11 mouse cellular contexts compared by ENCODE assay signal in genomic region chr8:4141721-4142120, GRCm38 (mm10). TPM values are rescaled to one million over a fixed set of nuclear protein-coding genes. Genes with fewer than 3 reads are reported as not detected.
A peak's percentile ranks its signal among the peaks of the same experiment; 100 is the strongest.
DNase-seq lines count a peak whose midpoint lies in the region; ATAC-seq and TF ChIP-seq lines count a peak whose summit lies in the region.
"Had no signal": no experiment of that assay in that cellular context is flagged by ENCODE, and none has a peak within 500 bp of the region (broad histone marks: within the 10 kb centered on the region; RNA-seq: fewer than 3 reads in every experiment).

No protein-coding gene starts in this region.

- H3K79me2 ChIP-seq in heart, adult 2 months (replicated peaks; ENCODE audit: control insufficient read depth, insufficient read depth, low read length) = no peaks in the 10 kb centered on the region

- no peak for ATAC-seq in Patski

- CTCF ChIA-PET in Patski (lab: Charles Lee) = interaction anchor here (1.0 to 1.6 kb wide), 3 partner anchors 9 to 112 kb away, joined by 3 read pairs; no protein-coding TSS in a partner anchor

- H3K36me3 ChIP-seq in heart, adult 2 months (ENCODE audit: control insufficient read depth, insufficient read depth, low read length) = no peaks in the 10 kb centered on the region
- H3K36me3 ChIP-seq: limb, embryonic 13.5 days had no signal

- DNase-seq in heart, adult 2 months = no peak
- no peak for DNase-seq in heart, postnatal 25 days (ENCODE audit: low spot score)
- DNase-seq in lung, postnatal 36 days = peak; percentile 36
- no peak for DNase-seq in lung, postnatal 25 days (ENCODE audit: low spot score)
- DNase-seq in Patski (ENCODE audit: low read depth, low spot score) = no peak
- peak; percentile 50 for DNase-seq in retina, embryonic 14.5 days (ENCODE audit: low spot score)
- no peak for DNase-seq in frontal cortex, adult 2 months (ENCODE audit: extremely low spot score in 1 of 2, low spot score in 1 of 2)
- DNase-seq in left cerebral cortex, adult 11 months (ENCODE audit: low spot score) = no peak

- TF ChIP-seq POLR2A in heart, adult 2 months (IDR thresholded peaks at IDR 0.05; ENCODE audit: insufficient read depth, low read depth, low read length) = no peak

- no peaks in the 10 kb centered on the region for H3K27me3 ChIP-seq in heart, adult 2 months (ENCODE audit: control insufficient read depth, insufficient read depth, low read length)
- H3K27me3 ChIP-seq in Patski = peaks cover 52% of the 10 kb centered on the region

- H3K4me1 ChIP-seq in heart, adult 2 months (ENCODE audit: control insufficient read depth, insufficient read depth, low read length) = peaks cover 1% of the 10 kb centered on the region; the same call in 1 of the 2 replicates
- H3K4me1 ChIP-seq: limb, embryonic 13.5 days had no signal

- peak; percentile 53 for TF ChIP-seq CTCF in heart, adult 2 months (IDR thresholded peaks at IDR 0.05)
- TF ChIP-seq CTCF in Patski (IDR thresholded peaks at IDR 0.05) = peak; percentile 44

- no peak overlapping the region for H3K9ac ChIP-seq in heart, adult 2 months (ENCODE audit: low read depth, low read length)
- H3K9ac ChIP-seq: limb, embryonic 13.5 days had no signal

- no peak overlapping the region for H3K4me3 ChIP-seq in heart, adult 2 months
- H3K4me3 ChIP-seq: limb, embryonic 13.5 days had no signal

- WGBS in heart, adult 2 months = 62% methylated on average over 3 of the region's 3 CpGs

- intact Hi-C loops in heart, adult 2 months (cut with DNase I) = loop anchor here (5.0 kb wide), 3 partner anchors 226 to 446 kb away; no protein-coding TSS in a partner anchor
- intact Hi-C loops in heart, postnatal 25 days (cut with DNase I) = loop anchor here (5.0 kb wide), 3 partner anchors 231 to 446 kb away; no protein-coding TSS in a partner anchor

- no peak for TF ChIP-seq EP300 in heart, adult 2 months (IDR thresholded peaks at IDR 0.05; ENCODE audit: insufficient read depth, low read depth, low read length)

- POLR2A ChIA-PET in Patski (lab: Charles Lee) = interaction anchor here (0.6 kb wide), 2 partner anchors 9 to 278 kb away, joined by 3 read pairs; no protein-coding TSS in a partner anchor

- H3K27ac ChIP-seq in heart, adult 2 months = no peak overlapping the region
- H3K27ac ChIP-seq: limb, embryonic 13.5 days had no signal

- in situ Hi-C loops in Patski (cut with MboI; ENCODE audit: low pct_unique_long_range_greater_than_20kb) = loop anchor here (5.0 kb wide), 2 partner anchors 231 to 446 kb away; no protein-coding TSS in a partner anchor

RNA-seq across cellular contexts. Expression of gene Cd209g, which starts 7.8 kb away (rescaled TPM):
- under 1 TPM in 1 of 2 experiments, not detected in 1; 0.23 TPM for total RNA-seq in heart, adult 2 months (2021)
- polyA plus RNA-seq in heart, adult 2 months (2012; rRNA removed) = 1.00 and 2.1 TPM in 2 replicates
- total RNA-seq in heart, postnatal 25 days (2021) = not detected
- not detected for polyA plus RNA-seq in Patski (2021)
- 0.38 and 0.58 TPM in 2 replicates for polyA plus RNA-seq in frontal cortex, adult 2 months (2012; rRNA removed)
- polyA plus RNA-seq: heart, postnatal 0 days; limb, embryonic 13.5 days; stomach, embryonic 14.5 days had no signal

RNA-seq across cellular contexts. Expression of gene Evi5l, which starts 24.6 kb away (rescaled TPM):
- total RNA-seq in heart, adult 2 months (2021) = 10 to 100 TPM; 20.6 to 22.3 TPM
- polyA plus RNA-seq in heart, adult 2 months (2012; rRNA removed) = 20.2 and 27.3 TPM in 2 replicates
- total RNA-seq in heart, postnatal 25 days (2021) = 10 to 100 TPM; 23.4 to 24.6 TPM
- 27.6 TPM for polyA plus RNA-seq in Patski (2021)
- polyA plus RNA-seq in frontal cortex, adult 2 months (2012; rRNA removed) = 76.1 and 83.7 TPM in 2 replicates

RNA-seq across cellular contexts. Expression of gene Cd209f, which starts 36.1 kb away (rescaled TPM):
- 1 to 10 TPM in 1 of 2 experiments, under 1 TPM in 1; 0.60 to 1.1 TPM for total RNA-seq in heart, adult 2 months (2021)
- 1.4 and 2.3 TPM in 2 replicates for polyA plus RNA-seq in heart, adult 2 months (2012; rRNA removed)
- total RNA-seq in heart, postnatal 25 days (2021) = under 1 TPM; 0.21 to 0.42 TPM
- not detected for polyA plus RNA-seq in Patski (2021)
- 0.48 and 1.4 TPM in 2 replicates for polyA plus RNA-seq in frontal cortex, adult 2 months (2012; rRNA removed)
- polyA plus RNA-seq: limb, embryonic 13.5 days; stomach, embryonic 14.5 days had no signal

Comparison
In these comparisons a context has a peak if more than half of its experiments do, and no peak if none do; other contexts are left out.
1. DNase-seq: peak in lung, postnatal 36 days (single experiment) and retina, embryonic 14.5 days (single experiment); none in heart, adult 2 months (0 of 2), heart, postnatal 25 days (single experiment), lung, postnatal 25 days (single experiment), Patski (single experiment), frontal cortex, adult 2 months (0 of 2) and left cerebral cortex, adult 11 months (single experiment).